Mouse (Mus musculus) midbrain, embryonic 16.5 days (tissue): ENCODE data around the gene Tmbim6. TPM values are rescaled to one million over a fixed set of nuclear protein-coding genes. Genes with fewer than 3 reads are reported as not detected.
"Not testable (repeated sequence)": the region's sequence is repeated elsewhere in the genome, so short reads cannot be mapped to it uniquely, and the experiment has no call there.

Source experiments
- ATAC-seq: fragments of 200-750 bp; cut with Nextera tagmentation; 2 replicates; pipeline ENCODE4 v1.8.0; 2017; ENCODE audit warnings: moderate TSS enrichment
- H3K27ac ChIP-seq: fragments of 300-500 bp; sonication (generic); 2 replicates; pipeline ENCODE4 v1.5.1; 2014; ENCODE audit warnings: mild to moderate bottlenecking, low read length, mixed read lengths
- H3K27me3 ChIP-seq: fragments of 300-500 bp; sonication (generic); 2 replicates; pipeline ENCODE4 v1.6.1; 2014; ENCODE audit warnings: low read depth, low read length, mixed read lengths; ENCODE audit not compliant: control insufficient read depth, insufficient read depth
- H3K36me3 ChIP-seq: fragments of 300-500 bp; sonication (generic); 2 replicates; pipeline ENCODE4 v1.6.1; 2014; ENCODE audit warnings: mild to moderate bottlenecking, low read length, moderate library complexity, mixed read lengths; ENCODE audit not compliant: control insufficient read depth, insufficient read depth
- H3K4me1 ChIP-seq: fragments of 300-500 bp; sonication (generic); 2 replicates; pipeline ENCODE4 v1.6.1; 2014; ENCODE audit warnings: mild to moderate bottlenecking, low read length, mixed read lengths; ENCODE audit not compliant: control insufficient read depth, insufficient read depth
- H3K4me2 ChIP-seq: fragments of 300-500 bp; sonication (generic); 2 replicates; pipeline ENCODE4 v1.6.1; 2014; ENCODE audit warnings: mild to moderate bottlenecking, low read length, mixed read lengths
- H3K4me3 ChIP-seq: fragments of 300-500 bp; sonication (generic); 2 replicates; pipeline ENCODE4 v1.5.1; 2014; ENCODE audit warnings: low read depth, mild to moderate bottlenecking, low read length, moderate library complexity, mixed read lengths
- H3K9ac ChIP-seq: fragments of 300-500 bp; sonication (generic); 2 replicates; pipeline ENCODE4 v1.6.1; 2014; ENCODE audit warnings: low read depth, low read length, mixed read lengths
- H3K9me3 ChIP-seq: fragments of 300-500 bp; sonication (generic); replicated peaks from 2 replicates; pipeline ENCODE4 v1.6.1; 2014; ENCODE audit warnings: mild to moderate bottlenecking, low read length, mixed read lengths; ENCODE audit not compliant: control insufficient read depth, poor library complexity, severe bottlenecking
- WGBS: fragments of 180-500 bp; shearing (Covaris S2); extraction: QIAGEN DNeasy Blood & Tissue Kit; methylation state at CpG from one replicate; pipeline ENCODE4 v1.1.7; 2014; 5-methylcytosine and 5-hydroxymethylcytosine counted together
- polyA plus RNA-seq: library from polyadenylated mRNA; unstranded; fragments of >200 nt; fragmentation: Nextera tagmentation; extraction: Ambion mirVana; gene quantifications from 2 replicates; pipeline ENCODE4 v1.2.1, GENCODE M21; 2015

Gene Tmbim6
- polyA plus RNA-seq, 1 experiment from 2014 or later, result 310 TPM

- not testable (repeated sequence) for H3K36me3 ChIP-seq, ATAC-seq, H3K4me2 ChIP-seq, H3K4me1 ChIP-seq, H3K9ac ChIP-seq, H3K4me3 ChIP-seq, H3K9me3 ChIP-seq, H3K27me3 ChIP-seq, H3K27ac ChIP-seq
- WGBS, result 94% methylated on average over 10 of the region's 10 CpGs
Observed at GRCm38 (mm10) chr15:99446136-99446535, 53.5 kb downstream of the Tmbim6 start.

- Histone ChIP-seq H3K27me3 (no peaks in the 10 kb centered on the region), H3K4me3 (no peak overlapping the region), H3K36me3 (no peaks in the 10 kb centered on the region), H3K27ac (peak overlapping the region; percentile 19; the same call in 1 of the 2 replicates), H3K4me1 (peaks cover 10% of the 10 kb centered on the region; the same call in 1 of the 2 replicates), H3K9me3 (no peaks in the 10 kb centered on the region), H3K4me2 (no peak overlapping the region), H3K9ac (no peak overlapping the region)
- ATAC-seq, result peak; percentile 45; the same call in 1 of the 2 replicates
- 66% methylated on average over 9 of the region's 9 CpGs for WGBS
Observed at GRCm38 (mm10) chr15:99449131-99449750, 56.6 kb downstream of the Tmbim6 start.

GRCm38 (mm10) chr15:99449751-99450280 lies 57.1 kb downstream of the Tmbim6 start:
- Histone ChIP-seq H3K9me3 (no peaks in the 10 kb centered on the region), H3K36me3 (no peaks in the 10 kb centered on the region), H3K27me3 (no peaks in the 10 kb centered on the region), H3K4me3 (no peak overlapping the region), H3K27ac (0 out of 2 replicates have a peak overlapping the region, but pooled peaks have one; percentile 19), H3K4me1 (peaks cover 11% of the 10 kb centered on the region; the same call in 1 of the 2 replicates), H3K4me2 (no peak overlapping the region), H3K9ac (no peak overlapping the region)
- no peak for ATAC-seq
- WGBS, result 87% methylated on average over 8 of the region's 8 CpGs

- H3K4me2 ChIP-seq, result no peak overlapping the region
- H3K9me3 ChIP-seq, result no peaks in the 10 kb centered on the region
- no peaks in the 10 kb centered on the region for H3K27me3 ChIP-seq
- no peak for ATAC-seq
- H3K36me3 ChIP-seq, result no peaks in the 10 kb centered on the region
- WGBS, result 80% methylated on average over 11 of the region's 11 CpGs
- H3K4me1 ChIP-seq, result peaks cover 34% of the 10 kb centered on the region
- no peak overlapping the region for H3K27ac ChIP-seq
- no peak overlapping the region for H3K4me3 ChIP-seq
- H3K9ac ChIP-seq, result no peak overlapping the region
Observed at GRCm38 (mm10) chr15:99453153-99453900, 60.6 kb downstream of the Tmbim6 start.

GRCm38 (mm10) chr15:99454585-99455279 lies 62.0 kb downstream of the Tmbim6 start:
- 68% methylated on average over 7 of the region's 7 CpGs for WGBS
- Histone ChIP-seq H3K9me3 (no peaks in the 10 kb centered on the region), H3K27me3 (no peaks in the 10 kb centered on the region), H3K27ac (no peak overlapping the region), H3K4me3 (no peak overlapping the region), H3K9ac (no peak overlapping the region), H3K4me1 (peaks cover 37% of the 10 kb centered on the region), H3K4me2 (no peak overlapping the region), H3K36me3 (no peaks in the 10 kb centered on the region)
- no peak for ATAC-seq

GRCm38 (mm10) chr15:99455415-99455814 lies 62.7 kb downstream of the Tmbim6 start:
- no peak for ATAC-seq
- Histone ChIP-seq H3K27me3 (no peaks in the 10 kb centered on the region), H3K27ac (no peak overlapping the region), H3K4me2 (no peak overlapping the region; the same call in 1 of the 2 replicates), H3K36me3 (no peaks in the 10 kb centered on the region), H3K4me3 (no peak overlapping the region), H3K4me1 (peaks cover 37% of the 10 kb centered on the region), H3K9ac (no peak overlapping the region), H3K9me3 (no peaks in the 10 kb centered on the region)
- 91% methylated on average over 3 of the region's 3 CpGs for WGBS

GRCm38 (mm10) chr15:99456338-99456962 lies 63.8 kb downstream of the Tmbim6 start:
- peaks cover 37% of the 10 kb centered on the region for H3K4me1 ChIP-seq

GRCm38 (mm10) chr15:99456963-99457605 lies 64.4 kb downstream of the Tmbim6 start:
- under 1% methylated on average over 30 of the region's 43 CpGs for WGBS
- peak overlapping the region; percentile 88 for H3K9ac ChIP-seq

More at GRCm38 (mm10) chr15:99456338-99456962, 63.8 kb downstream of the Tmbim6 start:
- H3K9ac ChIP-seq, result peak overlapping the region; percentile 88
- H3K27ac ChIP-seq, result peak overlapping the region; percentile 90
- no peaks in the 10 kb centered on the region for H3K9me3 ChIP-seq
- peak overlapping the region; percentile 85 for H3K4me2 ChIP-seq
- WGBS, result 10% methylated on average over 7 of the region's 7 CpGs
- H3K27me3 ChIP-seq, result no peaks in the 10 kb centered on the region
- no peak for ATAC-seq
- peak overlapping the region; percentile 93 for H3K4me3 ChIP-seq
- no peaks in the 10 kb centered on the region for H3K36me3 ChIP-seq

More at GRCm38 (mm10) chr15:99456963-99457605, 64.4 kb downstream of the Tmbim6 start:
- Histone ChIP-seq H3K4me3 (peak overlapping the region; percentile 93), H3K9me3 (no peaks in the 10 kb centered on the region), H3K36me3 (no peaks in the 10 kb centered on the region), H3K4me2 (peak overlapping the region; percentile 85), H3K4me1 (peaks cover 37% of the 10 kb centered on the region), H3K27ac (peak overlapping the region; percentile 90), H3K27me3 (no peaks in the 10 kb centered on the region)
- ATAC-seq, result peak; percentile 78
